Mouse (Mus musculus) testis, adult 2 months (tissue): ENCODE data around the gene Ankrd23. TPM values are rescaled to one million over a fixed set of nuclear protein-coding genes. Genes with fewer than 3 reads are reported as not detected.

Source experiments
- H3K27ac ChIP-seq: fragments of 200-500 bp; 2 replicates; pipeline ENCODE4 v1.5.1; 2012; ENCODE audit warnings: low read depth, low read length; ENCODE audit not compliant: control insufficient read depth, insufficient read depth
- H3K27me3 ChIP-seq: fragments of 200-500 bp; 2 replicates; pipeline ENCODE4 v1.6.1; 2012; ENCODE audit warnings: mild to moderate bottlenecking, low read length, moderate library complexity; ENCODE audit not compliant: control insufficient read depth, insufficient read depth
- H3K36me3 ChIP-seq: fragments of 200-500 bp; 2 replicates; pipeline ENCODE4 v1.6.1; 2012; ENCODE audit warnings: mild to moderate bottlenecking, low read length; ENCODE audit not compliant: control insufficient read depth, insufficient read depth
- H3K4me1 ChIP-seq: fragments of 200-500 bp; 2 replicates; pipeline ENCODE4 v1.6.1; 2012; ENCODE audit warnings: low read length; ENCODE audit not compliant: control insufficient read depth, insufficient read depth
- H3K4me3 ChIP-seq: fragments of 200-500 bp; 2 replicates; pipeline ENCODE4 v1.5.1; 2012; ENCODE audit warnings: low read depth, mild to moderate bottlenecking, low read length, moderate library complexity, mixed read lengths; ENCODE audit not compliant: control insufficient read depth
- CTCF ChIP-seq: fragments of 200-500 bp; IDR thresholded peaks from 2 replicates; pipeline ENCODE4 v1.5.1; 2012; ENCODE audit warnings: low read depth, mild to moderate bottlenecking, inconsistent platforms, low read length, moderate library complexity; ENCODE audit not compliant: control insufficient read depth, insufficient read depth, insufficient replicate concordance
- POLR2A ChIP-seq: fragments of 200-500 bp; IDR thresholded peaks from 2 replicates; pipeline ENCODE4 v1.6.1; 2012; ENCODE audit warnings: low read depth, mild to moderate bottlenecking, inconsistent platforms, low read length, moderate library complexity; ENCODE audit not compliant: control insufficient read depth
- polyA plus RNA-seq: library from polyadenylated mRNA; depleted of rRNA; stranded (reverse); fragments of >200 nt; gene quantifications from 2 replicates; pipeline ENCODE4 v1.2.3, GENCODE M21; 2012

The Ankrd23 gene
- polyA plus RNA-seq, 1 experiment = 11.0 TPM

GRCm38 (mm10) chr1:36576991-36577675, 40.5 kb upstream of the Ankrd23 start:
- Histone ChIP-seq H3K27ac (no peak overlapping the region), H3K27me3 (no peaks in the 10 kb centered on the region), H3K4me3 (no peak overlapping the region), H3K36me3 (no peaks in the 10 kb centered on the region), H3K4me1 (peaks cover 5% of the 10 kb centered on the region)
- TF ChIP-seq POLR2A = no peak
- TF ChIP-seq CTCF = no peak

GRCm38 (mm10) chr1:36575347-36575746, 38.7 kb upstream of the Ankrd23 start:
- no peak overlapping the region for H3K4me3 ChIP-seq
- no peak for TF ChIP-seq CTCF
- TF ChIP-seq POLR2A = no peak
- no peaks in the 10 kb centered on the region for H3K27me3 ChIP-seq
- no peaks in the 10 kb centered on the region for H3K36me3 ChIP-seq
- H3K4me1 ChIP-seq = peaks cover 8% of the 10 kb centered on the region
- no peak overlapping the region for H3K27ac ChIP-seq

GRCm38 (mm10) chr1:36574196-36574955, 37.7 kb upstream of the Ankrd23 start:
- TF ChIP-seq CTCF (no peak), POLR2A (no peak)
- H3K36me3 ChIP-seq = no peaks in the 10 kb centered on the region
- H3K4me1 ChIP-seq = peaks cover 4% of the 10 kb centered on the region
- H3K27ac ChIP-seq = no peak overlapping the region; the same call in 1 of the 2 replicates
- no peaks in the 10 kb centered on the region for H3K27me3 ChIP-seq
- H3K4me3 ChIP-seq = no peak overlapping the region

GRCm38 (mm10) chr1:36573524-36573923, 36.8 kb upstream of the Ankrd23 start:
- Histone ChIP-seq H3K27ac (peak overlapping the region; percentile 51; the same call in 1 of the 2 replicates), H3K36me3 (no peaks in the 10 kb centered on the region), H3K4me1 (peaks cover 4% of the 10 kb centered on the region), H3K27me3 (no peaks in the 10 kb centered on the region), H3K4me3 (no peak overlapping the region)
- TF ChIP-seq CTCF (no peak), POLR2A (no peak)

GRCm38 (mm10) chr1:36572709-36573108, 36.0 kb upstream of the Ankrd23 start:
- Histone ChIP-seq H3K36me3 (no peaks in the 10 kb centered on the region), H3K4me3 (no peak overlapping the region), H3K4me1 (peaks cover 4% of the 10 kb centered on the region), H3K27me3 (no peaks in the 10 kb centered on the region), H3K27ac (no peak overlapping the region; the same call in 1 of the 2 replicates)
- TF ChIP-seq POLR2A (no peak), CTCF (no peak)

GRCm38 (mm10) chr1:36572140-36572700, 35.5 kb upstream of the Ankrd23 start:
- H3K36me3 ChIP-seq = no peaks in the 10 kb centered on the region
- peak overlapping the region; percentile 2 for H3K27ac ChIP-seq
- no peaks in the 10 kb centered on the region for H3K27me3 ChIP-seq
- no peak overlapping the region for H3K4me3 ChIP-seq
- H3K4me1 ChIP-seq = peaks cover 4% of the 10 kb centered on the region
- no peak for TF ChIP-seq POLR2A
- TF ChIP-seq CTCF = no peak

GRCm38 (mm10) chr1:36571627-36572026, 34.9 kb upstream of the Ankrd23 start:
- TF ChIP-seq CTCF (no peak), POLR2A (no peak)
- Histone ChIP-seq H3K27me3 (no peaks in the 10 kb centered on the region), H3K36me3 (no peaks in the 10 kb centered on the region), H3K4me1 (peaks cover 4% of the 10 kb centered on the region), H3K27ac (peak overlapping the region; percentile 2; the same call in 1 of the 2 replicates), H3K4me3 (no peak overlapping the region)
